Mouse (Mus musculus) limb, embryonic 14.5 days (tissue): ENCODE data around the gene Gm20388. TPM values are rescaled to one million over a fixed set of nuclear protein-coding genes. Genes with fewer than 3 reads are reported as not detected.

Experiments used
- ATAC-seq: fragments of 200-750 bp; cut with Nextera tagmentation; 2 replicates; pipeline ENCODE4 v1.8.0; 2017; ENCODE audit warnings: low read depth, moderate number of reproducible peaks, moderate TSS enrichment; ENCODE audit not compliant: low FRiP score
- DNase-seq: peaks from one replicate; pipeline ENCODE4 v3.0.0-alpha.2; 2015; ENCODE audit warnings: low spot score
- H3K27ac ChIP-seq: fragments of 300-500 bp; sonication (generic); replicated peaks from 2 replicates; pipeline ENCODE4 v1.5.1; 2014; ENCODE audit warnings: low read depth, mild to moderate bottlenecking, low read length, moderate library complexity, mixed read lengths
- H3K27me3 ChIP-seq: fragments of 300-500 bp; sonication (generic); 2 replicates; pipeline ENCODE4 v1.6.1; 2014; ENCODE audit warnings: low read length, mixed read lengths; ENCODE audit not compliant: control insufficient read depth, insufficient read depth
- H3K36me3 ChIP-seq: fragments of 300-500 bp; sonication (generic); 2 replicates; pipeline ENCODE4 v1.6.1; 2014; ENCODE audit warnings: mild to moderate bottlenecking, low read length, moderate library complexity, mixed read lengths; ENCODE audit not compliant: control insufficient read depth, insufficient read depth
- H3K4me1 ChIP-seq: fragments of 300-500 bp; sonication (generic); 2 replicates; pipeline ENCODE4 v1.6.1; 2014; ENCODE audit warnings: antibody characterized with exemption, low read length, mixed read lengths; ENCODE audit not compliant: control insufficient read depth, insufficient read depth
- H3K4me2 ChIP-seq: fragments of 300-500 bp; sonication (generic); replicated peaks from 2 replicates; pipeline ENCODE4 v1.6.1; 2014; ENCODE audit warnings: low read depth, mild to moderate bottlenecking, low read length, moderate library complexity; ENCODE audit not compliant: severe bottlenecking
- H3K4me3 ChIP-seq: fragments of 300-500 bp; sonication (generic); replicated peaks from 2 replicates; pipeline ENCODE4 v1.5.1; 2014; ENCODE audit warnings: low read length
- H3K9ac ChIP-seq: fragments of 300-500 bp; sonication (generic); 2 replicates; pipeline ENCODE4 v1.6.1; 2014; ENCODE audit warnings: mild to moderate bottlenecking, low read depth, low read length, moderate library complexity; ENCODE audit not compliant: severe bottlenecking
- H3K9me3 ChIP-seq: fragments of 300-500 bp; sonication (generic); 2 replicates; pipeline ENCODE4 v1.6.1; 2016; ENCODE audit warnings: low read length; ENCODE audit not compliant: control insufficient read depth
- POLR2A ChIP-seq: fragments of 200-500 bp; IDR thresholded peaks from 2 replicates; pipeline ENCODE4 v1.8.0; 2012; ENCODE audit warnings: inconsistent platforms, mild to moderate bottlenecking, moderate library complexity, borderline replicate concordance; ENCODE audit not compliant: insufficient read depth, insufficient read length; ENCODE audit errors: extremely low read depth
- WGBS: fragments of 180-500 bp; shearing (Covaris S2); extraction: QIAGEN DNeasy Blood & Tissue Kit; methylation state at CpG from one replicate; pipeline ENCODE4 v1.1.7; 2014; 5-methylcytosine and 5-hydroxymethylcytosine counted together
- microRNA counts: library from miRNA; unstranded; fragments of <30 nt; microRNA quantifications from one replicate; lab custom pipeline; 2016
- microRNA-seq: library from miRNA; unstranded; fragments of <30 nt; microRNA quantifications from one replicate; pipeline ENCODE4, GENCODE M21; 2016
- polyA plus RNA-seq, 2 experiments: library from polyadenylated mRNA; depleted of rRNA in 1 of 2; stranded (reverse) in 1 of 2; unstranded in 1 of 2; fragments of >200 nt; fragmentation: Nextera tagmentation in 1 of 2; extraction: Ambion mirVana in 1 of 2; gene quantifications; 2 replicates each; pipeline versions ENCODE4 v1.2.1 to v1.2.3; 2012 to 2014

Gm20388 gene
- polyA plus RNA-seq, 2 experiments: 1.9 to 49.9 TPM

- H3K27ac ChIP-seq: peak overlapping the region; percentile 63
- H3K9me3 ChIP-seq: no peaks in the 10 kb centered on the region
- H3K4me3 ChIP-seq: no peak overlapping the region
- no peak overlapping the region for H3K9ac ChIP-seq
- H3K4me1 ChIP-seq: peaks cover 3% of the 10 kb centered on the region; the same call in 1 of the 2 replicates
- no peak overlapping the region for H3K4me2 ChIP-seq
- H3K27me3 ChIP-seq: no peaks in the 10 kb centered on the region
- no peak for TF ChIP-seq POLR2A
- DNase-seq: peak; percentile 23
- H3K36me3 ChIP-seq: no peaks in the 10 kb centered on the region
- 32% methylated on average over 10 of the region's 10 CpGs for WGBS
- no peak for ATAC-seq
Observed at GRCm38 (mm10) chr8:124392271-124393012, 4481.8 kb downstream of the Gm20388 start.

- DNase-seq (no peak), ATAC-seq (no peak)
- H3K27ac ChIP-seq: peak overlapping the region; percentile 63
Observed at GRCm38 (mm10) chr8:124393013-124393412, 4482.4 kb downstream of the Gm20388 start.

GRCm38 (mm10) chr8:124393927-124394326 is 4483.3 kb downstream of the Gm20388 start:
- ATAC-seq: no peak

More at GRCm38 (mm10) chr8:124393013-124393412, 4482.4 kb downstream of the Gm20388 start:
- Histone ChIP-seq H3K9ac (no peak overlapping the region), H3K9me3 (no peaks in the 10 kb centered on the region), H3K36me3 (no peaks in the 10 kb centered on the region), H3K4me2 (no peak overlapping the region), H3K27me3 (no peaks in the 10 kb centered on the region), H3K4me3 (no peak overlapping the region), H3K4me1 (peaks cover 3% of the 10 kb centered on the region; the same call in 1 of the 2 replicates)
- WGBS: 73% methylated on average over 5 of the region's 5 CpGs
- no peak for TF ChIP-seq POLR2A

GRCm38 (mm10) chr8:124394951-124395350 is 4484.3 kb downstream of the Gm20388 start:
- no peak overlapping the region for H3K4me2 ChIP-seq
- no peaks in the 10 kb centered on the region for H3K36me3 ChIP-seq
- H3K9ac ChIP-seq: no peak overlapping the region
- WGBS: 76% methylated on average over 7 of the region's 7 CpGs
- H3K27ac ChIP-seq: no peak overlapping the region
- no peaks in the 10 kb centered on the region for H3K27me3 ChIP-seq
- no peak for TF ChIP-seq POLR2A
- H3K4me3 ChIP-seq: no peak overlapping the region
- no peaks in the 10 kb centered on the region for H3K9me3 ChIP-seq
- peaks cover 3% of the 10 kb centered on the region; the same call in 1 of the 2 replicates for H3K4me1 ChIP-seq
- ATAC-seq (no peak), DNase-seq (no peak)

More at GRCm38 (mm10) chr8:124393927-124394326, 4483.3 kb downstream of the Gm20388 start:
- Histone ChIP-seq H3K4me3 (no peak overlapping the region), H3K9me3 (no peaks in the 10 kb centered on the region), H3K4me1 (peaks cover 3% of the 10 kb centered on the region; the same call in 1 of the 2 replicates), H3K36me3 (no peaks in the 10 kb centered on the region), H3K27me3 (no peaks in the 10 kb centered on the region), H3K27ac (no peak overlapping the region), H3K4me2 (no peak overlapping the region), H3K9ac (no peak overlapping the region)
- no peak for DNase-seq
- WGBS: 89% methylated on average over 4 of the region's 4 CpGs
- TF ChIP-seq POLR2A: no peak

MicroRNA genes within 50 kb of the gene (microRNA counts, 519-probe panel; counts per million panel counts)
- 2,093 counts per million, percentile 30 among the panel's probes with 10 or more counts for microRNA mmu-miR-1967 (lab: Ali Mortazavi, UCI)

Small RNA genes lying within 50 kb of the gene (microRNA-seq; reads per million reads assigned to microRNA genes)
- gene Gm22715 (not detected), gene Gm24366 (not detected), gene Gm27530 (not detected), gene Mir1967 (not detected), gene Mir6396 (not detected), gene Mir7079 (not detected), gene Mir7080 (not detected), gene Mir7237 (not detected), gene Mir7687 (not detected)

Other genes with a start within 250 kb of the Gm20388 start
- gene Wfdc1, start 244.5 kb upstream of the Gm20388 start, polyA plus RNA-seq (2012; rRNA removed): 0.91 and 0.93 TPM in 2 replicates
- gene Wfdc1, start 244.5 kb upstream of the Gm20388 start, polyA plus RNA-seq (2014; fragmentation: Nextera tagmentation; extraction: Ambion mirVana): 0.33 and 0.80 TPM in 2 replicates
- gene Atp2c2, start 210.8 kb upstream of the Gm20388 start, polyA plus RNA-seq (2012; rRNA removed): 2.1 and 3.1 TPM in 2 replicates
- 2.3 and 2.6 TPM in 2 replicates for gene Atp2c2, start 210.8 kb upstream of the Gm20388 start, polyA plus RNA-seq (2014; fragmentation: Nextera tagmentation; extraction: Ambion mirVana)
- gene Tldc1, start 132.4 kb upstream of the Gm20388 start, polyA plus RNA-seq (2012; rRNA removed): 10.6 and 11.7 TPM in 2 replicates
- 5.1 and 6.7 TPM in 2 replicates for gene Tldc1, start 132.4 kb upstream of the Gm20388 start, polyA plus RNA-seq (2014; fragmentation: Nextera tagmentation; extraction: Ambion mirVana)
- gene Cotl1, start 70.3 kb upstream of the Gm20388 start, polyA plus RNA-seq (2012; rRNA removed): 147 and 196 TPM in 2 replicates
- gene Cotl1, start 70.3 kb upstream of the Gm20388 start, polyA plus RNA-seq (2014; fragmentation: Nextera tagmentation; extraction: Ambion mirVana): 212 and 247 TPM in 2 replicates
- gene Klhl36, start 48.6 kb upstream of the Gm20388 start, polyA plus RNA-seq (2012; rRNA removed): 12.1 and 16.2 TPM in 2 replicates
- gene Klhl36, start 48.6 kb upstream of the Gm20388 start, polyA plus RNA-seq (2014; fragmentation: Nextera tagmentation; extraction: Ambion mirVana): 9.1 and 10.2 TPM in 2 replicates
- 126 and 131 TPM in 2 replicates for gene Usp10, start 481 bp upstream of the Gm20388 start, polyA plus RNA-seq (2012; rRNA removed)
- 95.9 and 109 TPM in 2 replicates for gene Usp10, start 481 bp upstream of the Gm20388 start, polyA plus RNA-seq (2014; fragmentation: Nextera tagmentation; extraction: Ambion mirVana)
- gene Crispld2, start 81.6 kb downstream of the Gm20388 start, polyA plus RNA-seq (2012; rRNA removed): 7.5 and 8.6 TPM in 2 replicates
- 3.9 and 4.5 TPM in 2 replicates for gene Crispld2, start 81.6 kb downstream of the Gm20388 start, polyA plus RNA-seq (2014; fragmentation: Nextera tagmentation; extraction: Ambion mirVana)
- 38.2 and 44.8 TPM in 2 replicates for gene Zdhhc7, start 190.6 kb downstream of the Gm20388 start, polyA plus RNA-seq (2012; rRNA removed)
- gene Zdhhc7, start 190.6 kb downstream of the Gm20388 start, polyA plus RNA-seq (2014; fragmentation: Nextera tagmentation; extraction: Ambion mirVana): 29.7 and 33.1 TPM in 2 replicates
- gene 6430548M08Rik, start 203.3 kb downstream of the Gm20388 start, polyA plus RNA-seq (2012; rRNA removed): 4.1 and 4.2 TPM in 2 replicates
- gene 6430548M08Rik, start 203.3 kb downstream of the Gm20388 start, polyA plus RNA-seq (2014; fragmentation: Nextera tagmentation; extraction: Ambion mirVana): 4.0 and 6.6 TPM in 2 replicates